Mouse (Mus musculus) forebrain, embryonic 15.5 days (tissue): ENCODE measurements around the gene Prkg2. TPM values are rescaled to one million over a fixed set of nuclear protein-coding genes. Genes with fewer than 3 reads are reported as not detected.
A peak's percentile ranks its signal among the peaks of the same experiment; 100 is the strongest.

Experiments used
- ATAC-seq: fragments of 200-750 bp; cut with Nextera tagmentation; replicated peaks from 2 replicates; pipeline ENCODE4 v1.8.0; 2017; ENCODE audit warnings: mild to moderate bottlenecking, moderate TSS enrichment, moderate library complexity
- H3K27ac ChIP-seq: fragments of 300-500 bp; sonication (generic); replicated peaks from 2 replicates; pipeline ENCODE4 v1.5.1; 2015; ENCODE audit warnings: mild to moderate bottlenecking, inconsistent platforms
- H3K27me3 ChIP-seq: fragments of 300-500 bp; sonication (generic); 2 replicates; pipeline ENCODE4 v1.6.1; 2015; ENCODE audit warnings: inconsistent platforms
- H3K36me3 ChIP-seq: fragments of 300-500 bp; sonication (generic); 2 replicates; pipeline ENCODE4 v1.6.1; 2015; ENCODE audit warnings: mild to moderate bottlenecking, inconsistent platforms
- H3K4me1 ChIP-seq: fragments of 300-500 bp; sonication (generic); 2 replicates; pipeline ENCODE4 v1.6.1; 2015; ENCODE audit warnings: inconsistent platforms
- H3K4me2 ChIP-seq: fragments of 300-500 bp; sonication (generic); replicated peaks from 2 replicates; pipeline ENCODE4 v1.6.1; 2015; ENCODE audit warnings: mild to moderate bottlenecking, inconsistent platforms
- H3K4me3 ChIP-seq: fragments of 300-500 bp; sonication (generic); 2 replicates; pipeline ENCODE4 v1.5.1; 2015; ENCODE audit warnings: mild to moderate bottlenecking, inconsistent platforms
- H3K9ac ChIP-seq: fragments of 300-500 bp; sonication (generic); replicated peaks from 2 replicates; pipeline ENCODE4 v1.6.1; 2015; ENCODE audit warnings: mild to moderate bottlenecking, inconsistent platforms
- H3K9me3 ChIP-seq: fragments of 300-500 bp; sonication (generic); 2 replicates; pipeline ENCODE4 v1.6.1; 2016; ENCODE audit warnings: inconsistent platforms
- WGBS: fragments of 180-500 bp; shearing (Covaris S2); methylation state at CpG from one replicate; pipeline ENCODE4 v1.1.7; 2015; ENCODE audit warnings: mixed read lengths; 5-methylcytosine and 5-hydroxymethylcytosine counted together
- polyA plus RNA-seq: library from polyadenylated mRNA; unstranded; fragments of >200 nt; fragmentation: Nextera tagmentation; extraction: Ambion mirVana; gene quantifications from 2 replicates; pipeline ENCODE4 v1.2.1, GENCODE M21; 2015

The Prkg2 gene
- polyA plus RNA-seq, 1 experiment from 2014 or later = 0.84 TPM

GRCm38 (mm10) chr5:98939631-98940208 is 97.4 kb downstream of the Prkg2 start:
- 62% methylated on average over 6 of the region's 6 CpGs for WGBS

GRCm38 (mm10) chr5:98939116-98939515 is 98.0 kb downstream of the Prkg2 start:
- Histone ChIP-seq H3K4me1 (peaks cover 7% of the 10 kb centered on the region), H3K9ac (no peak overlapping the region), H3K4me2 (no peak overlapping the region), H3K27me3 (no peaks in the 10 kb centered on the region), H3K27ac (peak overlapping the region; percentile 63), H3K9me3 (no peaks in the 10 kb centered on the region), H3K36me3 (no peaks in the 10 kb centered on the region), H3K4me3 (no peak overlapping the region)
- peak; percentile 69 for ATAC-seq
- 73% methylated on average over 9 of the region's 9 CpGs for WGBS

More at GRCm38 (mm10) chr5:98939631-98940208, 97.4 kb downstream of the Prkg2 start:
- Histone ChIP-seq H3K4me1 (peaks cover 7% of the 10 kb centered on the region), H3K27ac (peak overlapping the region; percentile 63), H3K36me3 (no peaks in the 10 kb centered on the region), H3K4me3 (no peak overlapping the region), H3K9ac (no peak overlapping the region), H3K27me3 (no peaks in the 10 kb centered on the region), H3K4me2 (no peak overlapping the region), H3K9me3 (no peaks in the 10 kb centered on the region)
- ATAC-seq = no peak

- no peak overlapping the region for H3K4me3 ChIP-seq
- no peaks in the 10 kb centered on the region for H3K27me3 ChIP-seq
- WGBS = 52% methylated on average over 4 of the region's 4 CpGs
- no peaks in the 10 kb centered on the region for H3K9me3 ChIP-seq
- no peak for ATAC-seq
- no peak overlapping the region for H3K4me2 ChIP-seq
- H3K27ac ChIP-seq = no peak overlapping the region
- no peaks in the 10 kb centered on the region for H3K36me3 ChIP-seq
- H3K9ac ChIP-seq = no peak overlapping the region
- peaks cover 7% of the 10 kb centered on the region for H3K4me1 ChIP-seq
Measured at GRCm38 (mm10) chr5:98937879-98938278, 99.3 kb downstream of the Prkg2 start.

GRCm38 (mm10) chr5:98936650-98937049 is 100.5 kb downstream of the Prkg2 start:
- Histone ChIP-seq H3K27ac (no peak overlapping the region), H3K36me3 (no peaks in the 10 kb centered on the region), H3K9me3 (no peaks in the 10 kb centered on the region), H3K4me2 (no peak overlapping the region), H3K27me3 (no peaks in the 10 kb centered on the region), H3K9ac (no peak overlapping the region), H3K4me1 (peaks cover 7% of the 10 kb centered on the region), H3K4me3 (no peak overlapping the region)
- no peak for ATAC-seq
- 44% methylated on average over 2 of the region's 2 CpGs for WGBS

- no peak overlapping the region for H3K4me2 ChIP-seq
- no peaks in the 10 kb centered on the region for H3K9me3 ChIP-seq
- WGBS = 65% methylated on average over 8 of the region's 8 CpGs
- no peaks in the 10 kb centered on the region for H3K36me3 ChIP-seq
- no peak overlapping the region for H3K4me3 ChIP-seq
- no peak overlapping the region for H3K9ac ChIP-seq
- no peak overlapping the region for H3K27ac ChIP-seq
- peaks cover 7% of the 10 kb centered on the region for H3K4me1 ChIP-seq
- no peak for ATAC-seq
- no peaks in the 10 kb centered on the region for H3K27me3 ChIP-seq
Measured at GRCm38 (mm10) chr5:98935930-98936329, 101.2 kb downstream of the Prkg2 start.

- peaks cover 11% of the 10 kb centered on the region for H3K4me1 ChIP-seq
- H3K9ac ChIP-seq = no peak overlapping the region
- no peaks in the 10 kb centered on the region for H3K27me3 ChIP-seq
- 90% methylated on average over 3 of the region's 3 CpGs for WGBS
- no peak overlapping the region for H3K4me2 ChIP-seq
- H3K9me3 ChIP-seq = no peaks in the 10 kb centered on the region
- H3K36me3 ChIP-seq = no peaks in the 10 kb centered on the region
- H3K27ac ChIP-seq = no peak overlapping the region
- no peak for ATAC-seq
- H3K4me3 ChIP-seq = no peak overlapping the region
Measured at GRCm38 (mm10) chr5:98922921-98923320, 114.2 kb downstream of the Prkg2 start.

GRCm38 (mm10) chr5:98921608-98922007 is 115.5 kb downstream of the Prkg2 start:
- no peaks in the 10 kb centered on the region for H3K27me3 ChIP-seq

GRCm38 (mm10) chr5:98918716-98919115 is 118.4 kb downstream of the Prkg2 start:
- ATAC-seq = no peak
- WGBS = 97% methylated on average over 5 of the region's 5 CpGs

More at GRCm38 (mm10) chr5:98921608-98922007, 115.5 kb downstream of the Prkg2 start:
- Histone ChIP-seq H3K36me3 (no peaks in the 10 kb centered on the region), H3K9me3 (no peaks in the 10 kb centered on the region), H3K27ac (no peak overlapping the region), H3K9ac (no peak overlapping the region), H3K4me3 (no peak overlapping the region), H3K4me1 (peaks cover 11% of the 10 kb centered on the region), H3K4me2 (no peak overlapping the region)
- WGBS = 36% methylated on average over 1 of the region's 1 CpGs
- no peak for ATAC-seq

GRCm38 (mm10) chr5:98902339-98902738 is 134.8 kb downstream of the Prkg2 start:
- Histone ChIP-seq H3K9me3 (0 out of 2 replicates have a peak, but pooled peaks cover 7% of the 10 kb centered on the region), H3K36me3 (no peaks in the 10 kb centered on the region), H3K9ac (no peak overlapping the region), H3K4me1 (0 out of 2 replicates have a peak, but pooled peaks cover 3% of the 10 kb centered on the region), H3K4me2 (no peak overlapping the region), H3K27me3 (no peaks in the 10 kb centered on the region), H3K4me3 (no peak overlapping the region), H3K27ac (no peak overlapping the region)
- ATAC-seq = 0 out of 2 replicates have a peak, but pooled peaks have one; percentile 26
- 63% methylated on average over 4 of the region's 4 CpGs for WGBS

More at GRCm38 (mm10) chr5:98918716-98919115, 118.4 kb downstream of the Prkg2 start:
- Histone ChIP-seq H3K27me3 (no peaks in the 10 kb centered on the region), H3K27ac (no peak overlapping the region), H3K9ac (no peak overlapping the region), H3K4me3 (no peak overlapping the region), H3K4me1 (peaks cover 11% of the 10 kb centered on the region), H3K4me2 (no peak overlapping the region), H3K9me3 (no peaks in the 10 kb centered on the region), H3K36me3 (no peaks in the 10 kb centered on the region)

GRCm38 (mm10) chr5:98900926-98901325 is 136.2 kb downstream of the Prkg2 start:
- Histone ChIP-seq H3K27me3 (no peaks in the 10 kb centered on the region), H3K9me3 (0 out of 2 replicates have a peak, but pooled peaks cover 2% of the 10 kb centered on the region), H3K36me3 (no peaks in the 10 kb centered on the region), H3K4me1 (0 out of 2 replicates have a peak, but pooled peaks cover 3% of the 10 kb centered on the region), H3K27ac (no peak overlapping the region), H3K4me3 (no peak overlapping the region), H3K4me2 (no peak overlapping the region), H3K9ac (no peak overlapping the region)
- 67% methylated on average over 5 of the region's 5 CpGs for WGBS
- no peak for ATAC-seq

GRCm38 (mm10) chr5:98897946-98898345 is 139.2 kb downstream of the Prkg2 start:
- 0 out of 2 replicates have a peak, but pooled peaks cover 3% of the 10 kb centered on the region for H3K4me1 ChIP-seq
- no peak overlapping the region for H3K4me2 ChIP-seq
- no peak overlapping the region for H3K9ac ChIP-seq
- H3K36me3 ChIP-seq = no peaks in the 10 kb centered on the region
- no peak for ATAC-seq
- H3K4me3 ChIP-seq = no peak overlapping the region
- H3K9me3 ChIP-seq = no peaks in the 10 kb centered on the region
- H3K27me3 ChIP-seq = no peaks in the 10 kb centered on the region
- no peak overlapping the region for H3K27ac ChIP-seq

GRCm38 (mm10) chr5:98894281-98894680 is 142.9 kb downstream of the Prkg2 start:
- H3K4me3 ChIP-seq = no peak overlapping the region
- H3K27ac ChIP-seq = no peak overlapping the region
- no peak overlapping the region for H3K4me2 ChIP-seq
- H3K9ac ChIP-seq = no peak overlapping the region
- H3K4me1 ChIP-seq = no peaks in the 10 kb centered on the region
- H3K36me3 ChIP-seq = no peaks in the 10 kb centered on the region
- ATAC-seq = no peak
- WGBS = 86% methylated on average over 3 of the region's 3 CpGs
- no peaks in the 10 kb centered on the region for H3K27me3 ChIP-seq
- no peaks in the 10 kb centered on the region for H3K9me3 ChIP-seq

GRCm38 (mm10) chr5:98890544-98891050 is 146.6 kb downstream of the Prkg2 start:
- H3K4me3 ChIP-seq = no peak overlapping the region
- 91% methylated on average over 2 of the region's 2 CpGs for WGBS
- no peak overlapping the region for H3K27ac ChIP-seq
- no peak overlapping the region for H3K4me2 ChIP-seq
- ATAC-seq = no peak
- H3K36me3 ChIP-seq = no peaks in the 10 kb centered on the region
- H3K27me3 ChIP-seq = no peaks in the 10 kb centered on the region
- H3K9me3 ChIP-seq = no peaks in the 10 kb centered on the region
- H3K4me1 ChIP-seq = no peaks in the 10 kb centered on the region
- H3K9ac ChIP-seq = no peak overlapping the region
